Mouse (Mus musculus) lung, adult 2 months (tissue): ENCODE measurements around the gene Spag6.

Experiments
- CTCF ChIP-seq: fragments of 200-500 bp; IDR thresholded peaks from 2 replicates; pipeline ENCODE4 v1.5.1; 2011; ENCODE audit warnings: mild to moderate bottlenecking, low read length, control low read depth; ENCODE audit not compliant: insufficient read depth
- POLR2A ChIP-seq: fragments of 200-500 bp; IDR thresholded peaks from 2 replicates; pipeline ENCODE4 v1.6.1; 2011; ENCODE audit warnings: low read depth, mild to moderate bottlenecking, control low read depth, low read length, borderline replicate concordance; ENCODE audit errors: extremely low read depth

GRCm38 (mm10) chr2:18664003-18664402 is 29.8 kb upstream of the Spag6 start:
- TF ChIP-seq CTCF (no peak), POLR2A (no peak)
